In genomic region chr3:103423290-103423689, GRCm38 (mm10) we compare ENCODE assay signal across 14 mouse cellular contexts.
"Had no signal": no experiment of that assay in that cellular context is flagged by ENCODE, and none has a peak within 500 bp of the region (broad histone marks: within the 10 kb centered on the region; RNA-seq: fewer than 3 reads in every experiment).

No protein-coding gene starts in this region.

- DNase-seq: gastrocnemius, adult 2 months; gastrocnemius, postnatal 10 days; gastrocnemius, postnatal 25 days; heart, adult 2 months; heart, postnatal 10 days; heart, postnatal 4 days; kidney, adult 18-20 months; kidney, adult 8-10 months; kidney, postnatal 10 days; kidney, postnatal 25 days; kidney, postnatal 4 days; liver; liver, embryonic 13.5 days; liver, postnatal 0 days had no signal
